Mouse (Mus musculus) hindbrain, postnatal 0 days (tissue): ENCODE measurements at regions not wholly inside any gene's neighbourhood (a gene's known extent, or its start where the extent isn't known, plus 50 kb on each side); places are given as distances from the start of the nearest gene placed in this dataset.
A peak's percentile ranks its signal among the peaks of the same experiment; 100 is the strongest.

ENCODE experiments used
- ATAC-seq: fragments of 200-750 bp; cut with Nextera tagmentation; 2 replicates; pipeline ENCODE4 v1.8.0; 2017; ENCODE audit warnings: mild to moderate bottlenecking, moderate TSS enrichment, moderate library complexity
- DNase-seq: peaks from one replicate; pipeline ENCODE4 v3.0.0-alpha.2; 2015; ENCODE audit warnings: low spot score
- H3K27ac ChIP-seq: fragments of 300-500 bp; sonication (generic); 2 replicates; pipeline ENCODE4 v1.5.1; 2014; ENCODE audit warnings: mild to moderate bottlenecking
- H3K27me3 ChIP-seq: fragments of 300-500 bp; sonication (generic); 2 replicates; pipeline ENCODE4 v1.6.1; 2014; ENCODE audit warnings: low read length, mixed read lengths; ENCODE audit not compliant: insufficient read depth
- H3K36me3 ChIP-seq: fragments of 300-500 bp; sonication (generic); 2 replicates; pipeline ENCODE4 v1.6.1; 2014; ENCODE audit warnings: low read length, mixed read lengths; ENCODE audit not compliant: insufficient read depth
- H3K4me1 ChIP-seq: fragments of 300-500 bp; sonication (generic); 2 replicates; pipeline ENCODE4 v1.6.1; 2014; ENCODE audit warnings: antibody characterized with exemption, low read length, mixed read lengths; ENCODE audit not compliant: insufficient read depth
- H3K4me2 ChIP-seq: fragments of 300-500 bp; sonication (generic); 2 replicates; pipeline ENCODE4 v1.6.1; 2014; ENCODE audit warnings: low read depth, mild to moderate bottlenecking, low read length, moderate library complexity, mixed read lengths
- H3K4me3 ChIP-seq: fragments of 300-500 bp; sonication (generic); 2 replicates; pipeline ENCODE4 v1.5.1; 2014; ENCODE audit warnings: low read length
- H3K9ac ChIP-seq: fragments of 300-500 bp; sonication (generic); replicated peaks from 2 replicates; pipeline ENCODE4 v1.6.1; 2014; ENCODE audit warnings: mild to moderate bottlenecking, low read length, moderate library complexity, mixed read lengths
- H3K9me3 ChIP-seq: fragments of 300-500 bp; sonication (generic); 2 replicates; pipeline ENCODE4 v1.6.1; 2016; ENCODE audit warnings: low read length, mixed read lengths
- CTCF ChIP-seq: IDR thresholded peaks from 2 replicates; pipeline ENCODE4 v1.5.1; 2016; ENCODE audit warnings: antibody characterized with exemption, control low read depth, low read depth
- WGBS: fragments of 180-500 bp; shearing (Covaris S2); extraction: QIAGEN DNeasy Blood & Tissue Kit; methylation state at CpG from one replicate; pipeline ENCODE4 v1.1.7; 2014; 5-methylcytosine and 5-hydroxymethylcytosine counted together

DNA sequence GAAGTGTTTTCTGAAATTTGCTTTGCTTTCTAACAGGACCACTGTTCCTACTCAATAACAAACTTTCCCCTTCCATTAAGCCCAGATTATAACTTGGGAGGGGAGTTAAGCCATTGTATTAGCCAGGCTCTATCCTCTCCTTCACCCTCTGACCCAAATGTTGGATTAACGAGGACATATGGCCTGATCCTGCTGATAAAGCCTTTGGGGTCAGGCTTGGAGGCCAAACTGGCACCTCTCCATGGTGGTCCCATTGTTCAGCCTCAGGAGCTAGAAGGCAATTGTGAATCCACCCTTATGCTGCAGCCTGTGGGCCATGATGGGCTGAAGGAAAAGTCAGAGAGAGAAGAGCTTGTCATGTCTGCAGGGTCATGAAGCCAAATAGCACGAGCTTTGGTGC, 80.8 kb upstream of the Kiz start:
- Histone ChIP-seq H3K27me3 (no peaks in the 10 kb centered on the region), H3K27ac (no peak overlapping the region), H3K4me1 (no peaks in the 10 kb centered on the region), H3K4me3 (no peak overlapping the region), H3K9ac (no peak overlapping the region), H3K9me3 (no peaks in the 10 kb centered on the region), H3K36me3 (no peaks in the 10 kb centered on the region), H3K4me2 (no peak overlapping the region)
- DNase-seq (no peak), ATAC-seq (no peak)
- TF ChIP-seq CTCF, result no peak
- WGBS, result 33% methylated on average over 2 of the region's 2 CpGs

DNA sequence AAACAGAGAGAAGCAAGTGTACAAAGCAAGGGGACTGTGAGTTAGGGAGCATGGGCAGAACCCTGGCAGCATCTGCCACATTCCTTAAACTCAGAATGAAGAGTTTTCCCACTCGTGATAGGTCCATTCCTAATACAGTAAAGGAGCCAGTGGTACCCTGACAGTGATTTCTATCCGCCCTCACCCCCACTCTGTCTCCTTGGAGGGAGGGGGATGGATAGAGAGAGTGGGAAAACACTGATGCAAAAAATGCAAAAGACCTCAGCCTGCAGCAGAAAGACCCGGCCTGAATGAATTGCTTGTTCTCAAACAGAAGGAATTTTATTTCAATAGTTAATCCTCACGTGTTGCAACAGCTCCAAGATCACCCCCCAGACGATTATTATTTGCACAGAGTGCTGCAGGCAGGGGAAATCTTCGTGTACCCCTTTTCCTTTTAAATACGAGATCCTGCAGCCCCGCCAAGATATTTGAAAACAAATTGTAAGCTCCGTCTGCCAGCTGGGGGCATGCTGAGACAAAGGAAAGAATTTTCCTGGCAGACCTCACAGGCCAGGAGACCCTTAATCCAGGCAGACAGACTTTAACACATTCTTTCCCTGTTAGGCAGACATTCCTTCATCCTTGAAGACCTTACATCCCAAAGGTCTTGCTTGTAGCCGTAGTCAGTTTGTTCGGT, 68.4 kb upstream of the Kiz start:
- peaks cover 15% of the 10 kb centered on the region for H3K4me1 ChIP-seq
- H3K4me3 ChIP-seq, result no peak overlapping the region
- H3K9me3 ChIP-seq, result no peaks in the 10 kb centered on the region
- H3K4me2 ChIP-seq, result peak overlapping the region; percentile 30
- TF ChIP-seq CTCF, result peak; percentile 45
- ATAC-seq (peak; percentile 47), DNase-seq (peak; percentile 66)
- 9% methylated on average over 11 of the region's 11 CpGs for WGBS
- H3K9ac ChIP-seq, result no peak overlapping the region
- no peaks in the 10 kb centered on the region for H3K36me3 ChIP-seq
- H3K27ac ChIP-seq, result peak overlapping the region; percentile 5; the same call in 1 of the 2 replicates
- H3K27me3 ChIP-seq, result no peaks in the 10 kb centered on the region

- Histone ChIP-seq H3K36me3 (no peaks in the 10 kb centered on the region), H3K4me2 (peak overlapping the region; percentile 30; the same call in 1 of the 2 replicates), H3K27me3 (no peaks in the 10 kb centered on the region), H3K27ac (peak overlapping the region; percentile 5; the same call in 1 of the 2 replicates), H3K4me3 (no peak overlapping the region), H3K9me3 (no peaks in the 10 kb centered on the region), H3K4me1 (peaks cover 15% of the 10 kb centered on the region), H3K9ac (no peak overlapping the region)
- no peak for TF ChIP-seq CTCF
- ATAC-seq (no peak), DNase-seq (no peak)
- WGBS, result 43% methylated on average over 5 of the region's 5 CpGs
These were observed 67.7 kb upstream of the Kiz start for GRCm38 (mm10) chr2:146787811-146788455.

GRCm38 (mm10) chr2:146792844-146793420, 62.7 kb upstream of the Kiz start:
- DNase-seq (no peak), ATAC-seq (no peak)
- Histone ChIP-seq H3K27me3 (no peaks in the 10 kb centered on the region), H3K4me2 (no peak overlapping the region), H3K4me1 (0 out of 2 replicates have a peak, but pooled peaks cover 1% of the 10 kb centered on the region), H3K9me3 (no peaks in the 10 kb centered on the region), H3K27ac (no peak overlapping the region), H3K4me3 (no peak overlapping the region), H3K36me3 (no peaks in the 10 kb centered on the region), H3K9ac (no peak overlapping the region)
- 79% methylated on average over 6 of the region's 6 CpGs for WGBS
- TF ChIP-seq CTCF, result no peak

DNA sequence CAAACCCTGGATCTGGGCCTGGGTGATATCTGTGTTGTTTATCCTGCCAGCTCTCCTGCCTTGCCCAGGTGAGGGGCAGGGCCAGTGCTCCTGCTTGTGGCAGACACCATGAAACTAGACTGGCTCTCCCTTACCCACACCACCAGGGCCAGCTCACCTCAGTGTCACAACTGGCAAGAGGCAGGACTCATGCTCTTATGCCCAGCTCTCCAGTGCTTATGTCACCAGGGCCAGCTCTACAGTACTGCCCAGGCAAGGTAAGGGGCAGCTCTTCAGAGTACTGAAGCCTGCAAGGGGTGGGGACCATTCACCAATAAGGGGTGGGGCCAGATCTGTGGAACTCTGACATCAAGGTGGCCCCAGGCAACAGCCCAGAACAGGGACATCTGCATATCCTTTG, 52.7 kb upstream of the Kiz start:
- DNase-seq, result no peak
- Histone ChIP-seq H3K27ac (no peak overlapping the region), H3K27me3 (no peaks in the 10 kb centered on the region), H3K9ac (no peak overlapping the region), H3K4me3 (no peak overlapping the region), H3K4me1 (no peaks in the 10 kb centered on the region), H3K9me3 (no peaks in the 10 kb centered on the region), H3K36me3 (no peaks in the 10 kb centered on the region), H3K4me2 (no peak overlapping the region)
- ATAC-seq, result no peak
- no peak for TF ChIP-seq CTCF
